Mouse (Mus musculus): Measurements from ENCODE around the gene Ppdpf.

The Ppdpf gene

DNA sequence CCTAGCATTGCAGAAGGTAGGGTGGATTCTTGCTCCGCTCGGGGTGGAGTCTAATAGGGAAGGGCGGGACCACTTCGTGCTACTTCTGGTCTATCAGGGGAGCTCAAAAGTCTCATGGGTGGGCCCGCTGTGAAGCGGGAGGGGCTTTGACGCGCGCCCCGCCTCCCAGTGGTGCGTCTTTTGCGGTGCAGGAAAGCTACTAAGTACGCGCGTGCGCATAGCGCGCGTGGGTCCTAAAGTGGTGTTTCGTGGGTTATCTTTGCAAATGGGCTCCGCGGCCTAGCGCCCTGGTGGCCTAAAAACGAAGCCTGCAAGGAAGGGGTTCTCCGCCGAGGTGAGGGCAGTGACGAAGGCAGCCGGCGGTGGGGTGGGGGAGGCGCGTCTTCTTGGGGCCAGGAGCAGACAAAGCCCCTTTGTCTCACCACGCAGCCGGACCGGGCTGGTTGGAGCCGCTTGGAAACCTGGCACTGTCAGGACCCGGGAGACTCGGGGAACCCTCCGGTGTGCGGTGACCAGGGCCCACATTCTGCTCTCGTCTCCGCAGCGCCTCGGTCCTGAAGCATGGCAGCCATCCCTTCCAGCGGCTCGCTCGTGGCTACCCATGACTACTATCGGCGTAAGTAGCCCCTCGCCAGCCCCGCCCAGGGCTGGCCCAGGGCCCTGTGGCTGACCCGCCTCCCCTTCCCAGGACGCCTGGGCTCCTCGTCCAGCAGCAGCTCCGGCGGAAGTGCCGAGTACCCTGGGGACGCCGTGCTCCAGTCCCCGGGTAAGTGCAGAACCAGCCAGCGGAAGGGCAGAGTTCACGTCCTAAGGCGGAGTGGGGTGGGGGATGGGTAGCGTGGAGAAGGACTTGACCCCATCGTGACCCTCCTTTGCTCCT lies at the start of gene Ppdpf:
TSS of gene Ppdpf (plus strand) at position 127 of the 880 bp plus-strand sequence.
- in situ Hi-C loops (cut with MboI; ENCODE audit: low sequenced_read_pairs): loop anchor here (10.0 kb wide), 1 partner anchor 147 kb away; no protein-coding TSS in a partner anchor

DNA sequence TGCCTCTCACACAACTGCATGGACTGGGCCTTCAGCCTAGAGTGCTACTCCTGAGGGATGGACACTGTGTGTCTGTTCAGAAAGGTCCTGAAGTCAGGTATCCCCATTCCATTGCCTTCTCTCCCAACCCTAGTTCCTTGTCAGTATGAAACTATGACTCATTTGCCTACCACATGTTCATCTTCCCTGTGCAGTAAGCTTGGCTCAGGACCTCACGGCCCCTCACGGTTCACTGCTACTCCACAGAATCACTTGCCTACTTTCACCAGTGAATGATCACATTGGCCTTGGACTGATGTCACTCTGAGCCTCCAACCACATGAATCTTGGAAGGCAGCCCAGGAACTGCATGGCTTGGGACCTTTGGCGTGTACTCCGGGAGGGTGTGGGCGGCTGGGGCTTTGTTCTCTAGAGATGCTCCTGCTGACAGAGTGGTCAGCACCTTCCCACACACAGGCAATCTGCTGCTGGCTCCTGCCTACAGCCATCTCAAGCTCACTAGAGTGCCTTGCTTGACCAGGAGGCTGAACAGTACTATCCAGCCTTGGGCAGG lies 47.3 kb upstream of the Ppdpf start:
- in situ Hi-C loops (cut with MboI; ENCODE audit: low sequenced_read_pairs): loop anchor here (25.0 kb wide), 1 partner anchor 627 kb away; no protein-coding TSS in a partner anchor

DNA sequence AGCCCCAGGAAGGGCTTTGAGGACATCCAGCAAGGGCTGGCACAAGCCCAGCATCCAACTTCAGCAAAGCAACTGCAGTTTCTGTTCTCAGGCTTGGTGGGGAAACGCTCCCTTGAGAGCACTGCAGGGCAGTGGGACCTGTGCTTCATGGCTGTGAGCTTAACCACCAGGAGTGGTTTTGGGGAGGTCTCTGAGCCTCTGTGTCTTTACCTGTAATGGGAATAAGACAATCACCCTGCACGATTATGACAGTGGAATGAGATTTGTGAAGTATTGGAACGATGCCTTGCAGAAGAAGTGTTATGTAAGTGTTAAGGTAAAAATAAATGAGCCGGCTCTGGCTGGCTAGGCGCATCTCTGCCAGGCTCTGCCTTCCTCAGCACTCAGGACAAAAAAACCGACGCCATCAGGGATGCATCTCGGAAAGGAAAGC lies 44.3 kb upstream of the Ppdpf start:
- in situ Hi-C loops (cut with MboI; ENCODE audit: low sequenced_read_pairs): loop anchor here (25.0 kb wide), 1 partner anchor 630 kb away; no protein-coding TSS in a partner anchor

DNA sequence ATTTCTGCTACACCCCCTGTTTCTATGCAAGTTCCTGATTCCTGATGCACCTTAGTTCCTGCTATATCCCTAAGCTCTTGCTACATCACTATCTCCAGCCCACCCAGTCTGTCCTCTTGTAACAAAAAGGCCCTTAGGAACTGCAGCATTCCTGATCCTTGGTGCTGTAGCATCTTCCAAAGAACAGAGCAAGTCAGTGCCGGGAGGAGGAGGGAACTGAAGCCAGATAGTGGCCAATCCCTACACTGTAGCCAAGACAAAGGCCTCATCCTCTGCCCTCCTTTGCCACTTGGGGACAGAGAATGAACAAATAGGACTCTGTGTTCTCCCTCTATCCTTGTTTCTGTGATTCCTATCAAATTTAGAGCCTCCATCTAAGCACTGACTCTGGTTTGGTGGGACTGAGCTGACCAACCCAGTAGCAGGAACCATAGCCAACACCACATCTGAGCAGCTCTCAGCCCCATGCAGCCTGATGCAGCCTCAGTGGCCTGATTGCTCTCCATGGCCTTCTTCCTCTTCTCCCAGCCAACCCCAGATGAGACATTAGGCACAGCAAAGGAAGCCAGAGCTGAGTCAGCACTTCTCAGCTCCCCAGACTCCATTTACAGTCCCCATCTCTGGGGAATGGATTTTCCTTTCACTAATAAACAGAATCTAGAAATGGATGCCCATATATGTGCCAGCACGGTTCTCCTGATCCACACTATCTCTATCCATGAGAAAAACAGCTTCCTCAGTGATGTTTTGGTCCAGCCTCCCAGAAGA lies 43.4 kb upstream of the Ppdpf start:
- in situ Hi-C loops (cut with MboI; ENCODE audit: low sequenced_read_pairs): loop anchor here (25.0 kb wide), 1 partner anchor 631 kb away; no protein-coding TSS in a partner anchor

DNA sequence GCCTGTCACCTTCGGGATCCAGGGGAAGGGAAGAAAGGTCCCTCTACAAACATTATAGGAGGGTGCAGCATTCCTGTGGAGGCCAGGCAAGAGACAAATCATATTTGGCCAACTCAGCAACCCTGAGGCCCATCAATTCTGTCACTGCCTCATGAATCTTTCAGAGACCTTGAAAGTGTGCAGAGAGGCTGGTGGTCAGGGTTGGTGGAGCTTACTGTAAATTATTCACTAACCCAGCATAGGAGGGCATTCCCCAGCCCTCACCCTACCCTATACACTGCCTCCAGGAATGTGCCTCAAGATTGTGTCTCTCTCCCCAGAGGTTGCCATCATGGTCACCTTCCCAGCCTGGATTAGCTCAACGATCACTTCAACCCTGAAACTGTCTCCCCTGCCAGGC lies 42.4 kb upstream of the Ppdpf start:
- in situ Hi-C loops (cut with MboI; ENCODE audit: low sequenced_read_pairs): loop anchor here (25.0 kb wide), 1 partner anchor 632 kb away; no protein-coding TSS in a partner anchor

DNA sequence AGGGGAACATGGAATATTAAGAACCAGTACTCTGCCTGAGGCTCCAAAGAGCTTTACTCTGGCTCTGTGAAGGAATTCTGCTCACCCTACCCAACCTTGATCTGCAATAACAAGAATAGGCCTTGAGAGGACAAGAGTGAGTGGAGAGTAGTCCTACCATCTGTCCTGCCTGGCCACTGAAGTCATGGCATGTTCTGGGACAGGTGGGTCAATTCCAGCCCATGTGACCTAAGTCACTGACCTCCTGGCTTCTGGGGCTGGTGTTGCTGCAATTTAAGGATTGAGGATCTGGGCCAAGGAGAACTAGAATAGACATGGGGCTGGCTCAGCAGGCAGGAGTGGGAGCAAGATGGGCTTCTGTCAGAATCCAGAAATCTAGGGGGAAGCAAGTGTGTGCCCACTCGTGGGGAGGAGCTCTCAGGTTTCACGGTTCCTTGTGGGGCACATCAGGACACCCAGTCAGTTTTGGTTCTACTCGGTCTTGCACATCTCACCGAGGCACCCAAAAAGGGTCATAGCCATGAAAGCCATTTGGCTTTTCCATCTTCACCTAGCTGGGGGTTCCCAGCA lies 40.0 kb upstream of the Ppdpf start:
- in situ Hi-C loops (cut with MboI; ENCODE audit: low sequenced_read_pairs): loop anchor here (25.0 kb wide), 1 partner anchor 635 kb away; no protein-coding TSS in a partner anchor

DNA sequence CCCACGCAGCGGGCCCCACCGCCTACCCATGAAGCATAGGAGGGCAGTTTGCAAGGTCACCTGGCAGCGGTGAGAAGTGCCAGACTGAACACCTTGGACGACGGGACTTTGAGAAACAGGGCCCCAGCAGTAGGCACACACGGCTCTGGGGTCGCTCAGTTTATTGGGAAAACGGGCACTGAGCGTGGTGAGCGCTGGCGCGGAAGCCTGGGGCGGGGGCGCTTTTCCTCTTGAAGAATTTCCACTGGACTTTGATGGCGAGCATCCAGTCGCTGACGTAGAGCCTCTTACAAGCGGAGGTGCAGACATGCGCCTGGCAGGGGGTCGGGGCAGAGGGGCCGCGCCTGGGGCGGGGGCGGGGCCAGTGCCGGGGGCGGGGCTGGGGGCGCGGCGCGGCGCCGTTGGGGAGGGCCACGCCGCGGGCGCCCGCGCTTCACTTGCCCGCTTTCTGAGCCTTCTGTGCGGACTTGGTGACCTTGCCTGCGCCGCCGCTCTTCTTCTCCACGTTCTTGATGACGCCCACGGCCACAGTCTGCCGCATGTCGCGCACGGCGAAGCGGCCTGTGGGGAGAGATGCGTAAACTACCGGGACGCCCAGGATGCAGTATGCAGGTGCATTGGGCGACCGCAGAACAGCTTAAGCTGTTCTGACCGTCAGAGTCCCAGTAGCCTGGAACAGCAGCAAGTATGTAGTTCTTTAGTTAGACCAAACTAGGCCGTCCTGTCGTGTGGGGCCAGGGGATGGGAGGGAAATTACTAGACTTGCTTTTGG lies 39.3 kb upstream of the Ppdpf start:
- in situ Hi-C loops (cut with MboI; ENCODE audit: low sequenced_read_pairs): loop anchor here (25.0 kb wide), 1 partner anchor 635 kb away; no protein-coding TSS in a partner anchor

DNA sequence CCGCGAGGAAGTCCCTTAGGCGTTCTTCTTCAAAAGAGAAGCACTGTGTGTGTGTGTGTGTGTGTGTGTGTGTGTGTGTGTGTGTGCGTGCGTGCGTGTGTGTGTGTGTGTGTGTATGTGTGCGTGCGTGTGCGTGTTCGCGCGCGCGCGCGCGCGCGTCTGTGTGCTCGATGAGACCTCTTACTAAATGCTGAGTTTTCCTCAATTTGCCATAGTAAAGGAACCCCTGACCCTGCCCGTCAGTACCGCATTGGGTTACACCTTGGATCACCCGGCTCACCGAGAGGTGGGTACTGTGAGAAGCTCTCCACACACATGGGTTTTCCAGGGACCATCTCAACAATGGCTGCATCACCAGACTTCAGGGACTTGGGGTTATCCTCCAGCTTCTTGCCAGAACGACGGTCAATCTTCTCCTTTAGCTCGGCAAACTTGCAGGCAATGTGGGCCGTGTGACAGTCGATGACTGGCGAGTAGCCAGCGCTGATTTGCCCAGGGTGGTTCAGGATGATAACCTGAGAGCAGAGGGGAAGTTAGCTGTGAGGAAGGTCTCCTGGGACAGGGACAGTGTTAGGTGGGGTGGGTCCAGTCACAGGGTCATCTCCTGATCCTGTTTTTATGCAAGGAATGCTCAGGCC lies 38.6 kb upstream of the Ppdpf start:
- in situ Hi-C loops (cut with MboI; ENCODE audit: low sequenced_read_pairs): loop anchor here (25.0 kb wide), 1 partner anchor 636 kb away; no protein-coding TSS in a partner anchor

DNA sequence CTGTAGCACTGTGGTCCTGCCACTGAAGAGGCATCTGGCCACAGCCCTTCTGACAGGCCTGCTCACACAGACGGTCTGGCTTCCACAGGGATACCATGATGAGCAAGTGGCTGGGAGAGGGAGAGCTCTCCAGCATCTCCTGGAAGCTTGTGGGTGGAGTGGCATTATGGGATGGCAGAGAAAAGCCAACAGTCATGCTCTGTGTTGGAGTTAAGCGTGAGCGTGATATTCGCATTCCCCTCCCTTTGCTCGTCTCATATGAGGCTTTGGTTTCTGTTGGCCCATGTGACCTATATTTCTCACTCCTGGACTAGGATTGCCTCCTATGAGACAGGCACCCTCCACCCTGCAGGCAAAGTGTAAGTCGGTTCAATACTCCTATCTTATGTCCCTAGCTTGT lies 36.8 kb upstream of the Ppdpf start:
- in situ Hi-C loops (cut with MboI; ENCODE audit: low sequenced_read_pairs): no loop called here

DNA sequence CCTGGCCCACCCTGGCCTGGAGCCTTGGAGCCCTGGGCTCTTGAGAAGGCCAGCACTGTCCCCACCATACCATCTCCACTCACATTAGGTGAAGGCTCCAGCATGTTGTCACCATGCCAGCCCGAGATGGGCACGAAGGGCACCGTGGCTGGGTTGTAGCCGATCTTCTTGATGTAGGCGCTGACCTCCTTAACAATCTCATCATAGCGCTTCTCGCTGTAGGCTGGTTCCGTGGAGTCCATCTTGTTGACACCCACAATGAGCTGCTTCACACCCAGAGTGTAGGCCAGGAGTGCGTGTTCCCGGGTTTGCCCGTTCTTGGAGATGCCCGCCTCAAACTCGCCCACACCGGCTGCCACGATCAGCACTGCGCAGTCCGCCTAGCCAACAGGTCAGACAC lies 34.3 kb upstream of the Ppdpf start:
- in situ Hi-C loops (cut with MboI; ENCODE audit: low sequenced_read_pairs): no loop called here

DNA sequence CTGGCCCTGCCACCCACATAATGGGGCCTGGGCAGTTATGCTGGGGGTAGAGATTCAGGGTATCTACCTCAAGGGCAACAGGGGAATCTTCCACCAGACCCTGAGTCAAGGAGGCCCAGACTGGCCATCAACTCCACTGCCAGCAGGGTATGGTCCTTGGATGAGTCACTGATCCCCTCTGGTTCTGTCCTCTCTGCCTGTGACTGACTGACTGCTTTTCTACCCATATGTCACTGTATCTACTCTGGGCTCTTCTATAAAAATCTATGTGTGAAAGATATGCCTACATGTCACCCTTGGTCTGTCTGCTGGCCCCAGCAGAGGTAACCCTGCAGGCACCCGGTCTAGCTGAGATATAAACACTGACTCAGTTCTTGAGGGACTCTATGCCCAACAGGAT lies 33.9 kb upstream of the Ppdpf start:
- in situ Hi-C loops (cut with MboI; ENCODE audit: low sequenced_read_pairs): no loop called here

DNA sequence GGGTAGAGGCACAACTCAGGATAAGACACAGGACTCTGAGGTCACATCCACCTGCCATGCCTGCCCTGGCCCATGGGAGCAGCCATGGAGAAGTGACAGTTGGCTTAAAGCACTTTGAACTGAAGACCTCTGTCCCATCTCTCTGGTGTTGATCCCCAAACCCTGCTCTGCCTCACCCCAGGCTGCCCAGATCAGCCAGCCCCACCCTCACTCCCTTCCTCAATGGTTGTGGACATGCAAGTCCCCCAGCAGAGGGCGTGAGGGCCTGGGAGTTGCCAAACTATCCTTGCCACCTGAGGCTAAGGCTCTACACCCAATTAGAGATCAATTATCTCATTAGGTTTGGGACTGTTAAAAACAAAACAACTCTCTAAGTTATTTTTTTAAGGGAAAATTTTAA lies 33.2 kb upstream of the Ppdpf start:
- in situ Hi-C loops (cut with MboI; ENCODE audit: low sequenced_read_pairs): no loop called here

DNA sequence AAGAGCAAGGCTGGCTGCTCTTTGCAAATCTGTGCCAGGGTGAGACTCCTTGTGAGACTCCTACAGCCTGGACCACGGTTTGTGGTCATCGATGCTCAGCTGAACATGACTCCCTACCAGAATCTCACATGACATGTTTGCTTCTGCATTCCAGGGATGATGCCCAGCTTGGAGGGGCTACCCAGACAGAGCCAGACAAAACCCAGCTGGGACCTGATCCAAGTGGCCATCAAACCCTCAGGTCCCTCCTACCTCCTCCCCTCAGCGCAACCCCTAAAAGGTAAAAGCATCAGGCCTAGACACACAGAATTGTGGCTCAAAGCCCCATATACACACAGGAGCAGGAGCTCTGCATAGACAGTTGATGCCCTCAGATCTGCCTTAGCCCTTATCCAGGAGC lies 32.7 kb upstream of the Ppdpf start:
- in situ Hi-C loops (cut with MboI; ENCODE audit: low sequenced_read_pairs): no loop called here

DNA sequence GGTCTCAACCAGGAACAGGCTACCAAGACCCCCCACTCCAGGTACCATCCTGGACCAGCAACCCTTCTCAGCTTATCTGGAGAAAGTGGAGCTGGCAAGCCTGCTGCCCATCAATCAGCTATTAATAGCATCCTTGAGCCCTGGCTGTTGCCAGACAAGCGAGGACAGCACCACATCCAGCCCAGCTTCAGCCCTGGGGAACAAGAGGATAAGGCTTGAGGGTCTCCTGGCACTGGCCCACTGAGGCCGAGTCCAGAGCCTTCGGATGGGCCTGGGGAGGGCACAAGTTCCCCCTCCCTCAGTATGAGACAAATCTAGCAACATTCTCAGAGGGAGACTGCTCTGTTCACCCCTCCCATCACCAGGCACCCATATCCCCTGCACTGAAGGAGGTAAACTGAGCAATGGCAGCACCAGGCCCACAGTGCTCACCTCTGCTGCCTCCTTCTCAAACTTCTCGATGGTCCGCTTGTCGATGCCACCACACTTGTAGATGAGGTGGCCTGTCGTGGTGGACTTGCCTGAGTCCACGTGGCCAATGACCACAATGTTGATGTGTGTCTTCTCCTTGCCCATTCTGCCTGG lies 32.1 kb upstream of the Ppdpf start:
- in situ Hi-C loops (cut with MboI; ENCODE audit: low sequenced_read_pairs): no loop called here

DNA sequence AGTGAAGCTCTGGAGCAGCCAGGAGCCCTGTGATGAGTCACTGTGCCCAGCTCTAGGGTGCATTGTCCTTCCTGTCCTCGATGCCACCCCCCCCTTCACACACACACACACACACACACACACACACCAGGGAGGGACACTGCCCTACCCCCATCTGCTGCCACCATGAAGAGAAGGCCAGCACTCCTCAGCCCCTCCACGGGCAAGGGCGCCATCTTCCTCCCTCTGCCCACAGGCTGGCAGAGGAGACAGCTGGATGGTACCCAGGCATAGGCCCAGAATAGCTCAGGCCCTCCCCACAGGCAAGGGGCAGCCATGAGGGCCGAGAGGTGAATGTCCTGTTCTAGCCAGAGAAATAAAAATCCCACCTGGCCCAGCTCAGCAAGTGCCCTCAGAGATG lies 31.2 kb upstream of the Ppdpf start:
- in situ Hi-C loops (cut with MboI; ENCODE audit: low sequenced_read_pairs): no loop called here

DNA sequence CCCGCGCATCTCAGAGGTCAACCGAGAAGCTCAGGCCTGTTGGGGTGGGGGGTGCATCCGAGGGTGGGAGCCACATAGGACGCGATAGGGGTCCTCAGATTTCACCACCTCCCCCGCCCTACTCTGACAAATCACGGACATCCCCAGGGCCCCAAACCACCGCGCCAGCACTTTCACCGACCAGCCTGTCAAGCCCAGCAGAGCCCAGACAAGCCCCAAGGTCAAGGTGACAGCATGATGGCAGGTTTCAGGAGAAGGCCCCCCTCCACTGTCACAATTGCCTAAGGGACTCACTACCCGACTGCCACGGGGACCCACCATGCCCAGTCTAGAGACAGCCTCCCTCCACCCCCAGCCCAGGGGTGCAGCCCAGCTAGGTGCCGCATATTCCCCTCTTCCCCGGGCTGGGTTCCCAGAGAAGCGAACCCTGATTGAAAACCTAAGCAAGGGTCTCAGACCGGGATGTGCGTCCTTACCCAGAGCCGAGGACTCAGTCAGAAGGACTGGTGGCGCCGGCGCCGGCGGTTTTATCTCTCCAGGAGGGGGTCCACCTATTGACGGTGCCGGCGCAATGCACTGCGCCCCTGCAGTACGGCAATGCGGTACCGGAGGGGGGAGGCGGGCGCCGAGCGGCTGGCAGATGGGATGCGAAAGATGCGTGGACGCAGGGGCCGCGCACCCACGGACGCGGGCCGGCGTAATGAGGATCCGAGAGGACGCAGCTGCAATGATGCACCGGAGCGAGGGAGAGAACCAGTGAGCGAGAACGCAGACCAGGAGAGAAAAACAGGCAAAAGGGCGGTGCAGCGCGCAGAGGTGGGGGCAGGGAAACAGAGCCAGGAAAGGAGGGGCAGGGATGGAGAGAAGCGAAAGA lies 30.6 kb upstream of the Ppdpf start, which contains the start of gene Eef1a2:
TSS of gene Eef1a2 (minus strand) at position 767 of the 874 bp plus-strand sequence.
- in situ Hi-C loops (cut with MboI; ENCODE audit: low sequenced_read_pairs): no loop called here

DNA sequence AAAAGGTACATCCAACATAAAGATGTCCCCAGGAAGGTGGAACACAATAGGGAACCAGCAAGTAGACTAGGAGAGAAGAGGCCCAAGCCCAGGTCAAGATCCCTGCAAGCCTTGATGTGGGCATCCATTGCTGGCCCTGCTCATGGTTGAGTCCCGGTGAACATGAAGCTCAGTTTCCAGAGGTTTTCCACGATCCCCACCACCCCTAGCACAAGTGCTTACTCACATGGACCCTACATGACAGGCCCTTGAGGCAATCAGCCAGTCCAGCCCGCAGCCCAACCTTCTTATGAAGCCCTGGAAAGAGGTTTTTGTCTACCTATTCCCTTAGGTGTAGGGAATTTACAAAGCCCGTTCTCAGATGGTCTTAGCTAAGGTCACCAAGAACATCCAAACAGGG lies 29.9 kb upstream of the Ppdpf start:
- in situ Hi-C loops (cut with MboI; ENCODE audit: low sequenced_read_pairs): no loop called here

DNA sequence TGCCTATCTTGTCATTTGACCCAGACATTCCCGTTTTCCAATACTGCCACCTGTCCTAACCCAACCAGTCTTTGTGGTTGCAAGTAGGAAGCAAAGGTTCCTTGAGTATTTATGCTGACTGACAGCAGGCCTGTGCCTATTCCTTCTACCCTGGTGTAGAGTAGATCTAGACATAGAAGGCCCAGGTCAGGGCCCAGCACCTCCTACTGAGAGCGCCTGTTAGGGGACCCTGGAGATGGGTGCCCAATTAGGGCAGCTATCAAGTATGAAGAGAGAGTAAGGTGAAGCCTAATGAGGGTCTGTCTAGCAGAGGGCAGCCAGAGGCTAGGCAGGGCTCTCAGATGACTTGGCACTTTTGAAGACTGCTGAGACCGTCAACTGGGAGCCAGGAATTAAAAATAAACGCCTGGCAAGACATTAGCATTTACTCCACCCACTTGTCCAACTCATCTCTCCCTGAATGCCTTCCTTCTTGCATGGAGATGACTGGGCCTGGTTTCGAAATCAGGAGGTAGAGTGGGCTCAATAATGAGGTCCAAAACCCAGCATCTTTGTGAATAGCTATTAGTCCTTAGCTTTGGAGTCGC lies 29.2 kb upstream of the Ppdpf start:
- in situ Hi-C loops (cut with MboI; ENCODE audit: low sequenced_read_pairs): no loop called here
